Mouse (Mus musculus) layer of hippocampus, postnatal 10 days (tissue): ENCODE results near the gene Grk3. TPM values are rescaled to one million over a fixed set of nuclear protein-coding genes. Genes with fewer than 3 reads are reported as not detected.

Experiments
- DNase-seq, 2 experiments: peaks; one replicate each; pipeline ENCODE4 v3.0.0; 2021; ENCODE audit warnings: low spot score in 2 of 2
- total RNA-seq, 2 experiments: library from RNA; stranded (reverse); gene quantifications; 2 replicates each; pipeline ENCODE4 v1.2.3; 2021

The Grk3 gene
- total RNA-seq, 2 experiments from 2014 or later = 63.3 to 73.1 TPM

DNA sequence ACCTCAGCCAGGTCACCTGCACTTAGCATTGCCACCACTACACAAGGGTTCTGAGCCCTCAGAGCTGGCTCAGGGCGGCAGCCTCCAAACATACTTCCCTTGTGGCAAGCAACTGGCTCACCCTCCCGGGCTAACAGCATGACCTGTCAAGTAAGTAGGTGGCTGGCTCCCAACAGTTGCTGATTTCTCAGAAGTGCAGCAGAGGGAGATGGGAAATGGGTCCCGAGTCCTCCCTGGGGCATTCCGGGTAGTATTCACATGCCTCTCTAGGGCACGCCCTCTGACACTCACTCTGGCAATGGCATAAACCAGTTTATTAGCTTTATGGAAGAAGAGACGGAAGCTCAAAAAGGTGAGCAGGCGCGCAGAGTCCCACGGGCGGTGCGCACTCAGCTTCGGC lies 74.6 kb downstream of the Grk3 start:
- no peak for DNase-seq

DNA sequence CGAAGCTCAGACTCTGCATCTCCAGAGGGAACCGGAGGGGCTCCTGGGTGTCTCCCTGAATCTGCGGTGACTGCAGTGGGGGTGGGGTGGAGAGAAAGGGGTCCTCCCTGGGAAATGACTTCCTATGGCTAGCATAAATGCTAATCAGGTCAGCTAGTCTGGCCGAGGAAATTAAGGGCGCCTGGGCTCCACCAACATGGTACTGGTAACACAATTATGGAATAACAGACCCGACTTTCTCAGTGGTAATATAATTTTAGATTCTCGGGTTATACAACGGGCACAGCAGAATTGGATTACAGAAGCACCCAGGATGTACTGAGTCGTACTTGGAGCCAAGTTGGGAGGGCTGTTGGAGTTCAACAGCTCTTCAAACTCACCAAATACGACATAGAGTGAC lies 79.0 kb downstream of the Grk3 start:
- DNase-seq = no peak

DNA sequence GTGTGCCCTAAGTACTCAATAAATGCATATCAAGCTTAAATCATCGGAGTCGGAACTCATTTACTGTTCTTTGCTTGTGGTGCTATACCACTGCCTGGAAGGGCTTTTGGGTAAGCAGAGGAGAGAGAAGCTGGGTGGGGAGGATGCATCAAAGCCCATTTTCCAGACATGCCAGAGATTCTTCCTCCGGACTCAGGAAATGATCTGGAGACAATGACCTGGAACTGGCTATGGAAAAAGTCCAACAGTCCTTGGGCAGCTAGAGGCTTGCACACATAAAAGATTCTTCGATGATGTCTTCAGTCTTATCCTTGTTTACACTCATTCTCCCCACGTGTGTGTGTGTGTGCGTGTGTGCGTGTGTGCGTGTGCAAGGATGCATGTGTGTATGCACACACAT lies 80.2 kb downstream of the Grk3 start:
- DNase-seq = no peak

DNA sequence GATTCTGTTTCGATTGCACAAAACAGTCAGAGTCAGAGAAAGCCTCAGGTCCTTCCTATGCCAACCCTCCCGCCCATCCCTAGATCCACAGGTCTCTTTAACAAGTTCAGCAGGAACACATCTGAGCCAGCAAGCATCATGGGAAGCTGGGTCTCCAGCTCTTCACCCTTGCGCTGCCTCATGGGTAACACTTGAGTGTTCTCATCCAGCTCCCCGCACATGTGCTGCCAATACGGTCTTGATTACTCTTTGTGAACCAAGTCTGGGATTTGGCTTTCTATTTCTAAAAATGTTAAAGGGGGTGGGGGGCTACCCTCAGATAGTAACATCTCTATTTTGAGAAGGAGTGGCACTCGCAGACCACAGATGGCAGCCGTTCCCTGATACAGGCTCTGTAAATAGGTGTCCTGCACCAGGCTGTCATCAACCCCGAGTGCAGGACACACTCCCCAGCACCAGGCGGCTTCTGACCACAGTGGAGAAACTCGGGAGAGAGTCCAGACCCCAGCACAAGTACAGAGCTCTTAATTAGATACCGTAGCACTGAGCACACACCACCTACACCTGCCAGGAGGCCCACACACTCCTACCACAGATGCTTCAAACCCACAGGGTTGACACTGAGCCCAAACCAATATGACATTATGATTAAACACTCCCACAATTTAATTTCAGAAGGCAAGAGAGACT lies 82.6 kb downstream of the Grk3 start:
- peak; percentile 38 to 48 for DNase-seq

DNA sequence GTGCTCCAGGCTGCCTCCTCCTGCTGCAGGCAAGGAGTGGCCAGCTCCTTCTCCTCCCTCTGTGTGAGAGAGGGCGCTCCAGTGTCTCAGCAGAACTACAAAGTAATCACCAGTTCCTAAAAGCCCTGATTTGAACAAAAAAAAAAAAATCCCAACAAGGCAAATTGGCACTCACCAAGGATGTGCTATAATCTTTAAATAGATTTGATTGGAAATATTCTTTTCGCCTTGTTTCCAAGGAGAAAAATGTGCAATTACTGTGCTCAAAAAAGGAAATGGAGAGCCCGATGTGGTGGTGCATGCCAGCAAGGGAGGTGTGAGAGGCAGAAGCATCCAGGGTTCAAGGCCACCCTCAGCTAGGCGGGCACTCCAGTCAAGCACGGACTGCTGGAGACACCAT lies 83.7 kb downstream of the Grk3 start:
- DNase-seq = no peak

DNA sequence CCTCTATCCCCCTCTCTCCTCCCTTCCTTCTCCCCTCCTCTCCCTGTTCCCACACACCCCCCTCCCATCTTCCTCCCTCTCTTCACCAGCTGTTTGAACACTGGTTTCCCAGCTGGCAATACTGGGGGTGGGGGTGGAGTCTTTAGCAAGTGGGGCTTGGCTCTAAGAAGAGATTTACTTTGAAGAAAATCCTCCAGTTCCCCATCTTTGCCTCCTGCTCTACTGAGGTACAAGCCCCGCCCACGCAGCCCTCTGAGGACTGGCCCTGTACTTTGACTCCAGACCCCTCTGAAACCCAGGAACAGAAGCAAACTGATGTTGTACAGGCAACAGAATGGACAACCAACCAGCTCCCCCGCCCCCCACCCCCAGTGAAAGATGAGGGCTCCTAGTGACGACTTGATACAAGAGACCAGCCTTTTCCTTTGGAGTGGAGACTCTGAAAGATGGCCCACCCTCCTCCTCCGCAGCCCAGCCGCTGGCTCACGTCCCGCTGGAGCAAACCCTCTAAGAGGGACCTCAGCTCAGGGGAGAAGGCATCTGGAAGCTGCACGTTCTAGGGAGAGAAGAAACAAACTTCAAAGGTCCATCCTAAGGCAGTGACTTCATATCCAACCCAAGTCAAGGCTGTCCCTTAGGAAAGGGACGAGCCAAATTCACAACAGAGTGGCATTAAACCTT lies 87.2 kb downstream of the Grk3 start:
- no peak for DNase-seq

DNA sequence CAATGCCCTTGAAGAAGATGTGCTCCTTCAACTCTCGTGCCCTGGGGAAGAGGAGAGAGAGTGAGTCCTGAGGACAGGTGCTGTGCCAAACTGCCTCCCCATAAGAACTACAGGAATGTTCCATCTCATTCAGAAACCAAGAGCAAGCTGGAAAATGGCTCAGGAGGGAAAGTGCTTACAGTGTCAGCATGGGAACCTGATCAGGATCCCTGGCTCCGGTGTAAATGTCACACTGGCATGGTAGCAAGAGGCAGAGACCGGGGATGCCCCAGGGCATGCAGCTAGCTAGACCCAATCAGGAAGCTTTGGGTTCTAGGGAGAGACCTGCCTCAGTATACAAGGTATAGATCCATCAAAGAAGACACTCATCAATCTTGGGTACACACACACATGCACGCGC lies 90.2 kb downstream of the Grk3 start:
- DNase-seq = no peak

DNA sequence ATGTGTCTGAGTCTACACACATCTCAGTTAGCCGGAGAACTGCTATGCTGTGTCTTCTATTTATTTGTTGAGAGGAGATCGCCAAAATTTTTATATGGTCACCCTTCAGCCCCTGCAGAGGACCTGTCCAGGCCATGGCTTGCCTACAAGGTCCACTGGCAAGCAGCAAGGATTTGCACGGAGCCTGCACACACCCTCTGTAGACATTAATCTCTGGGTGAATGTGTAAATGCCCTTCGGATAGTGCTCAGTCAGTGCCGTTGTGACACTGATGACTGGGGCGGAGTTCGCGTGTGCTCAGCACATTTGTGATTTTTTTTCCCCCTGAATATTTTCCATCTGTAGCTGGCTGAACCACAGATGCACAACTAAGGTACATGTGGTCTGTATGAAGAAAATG lies 90.8 kb downstream of the Grk3 start:
- no peak for DNase-seq

DNA sequence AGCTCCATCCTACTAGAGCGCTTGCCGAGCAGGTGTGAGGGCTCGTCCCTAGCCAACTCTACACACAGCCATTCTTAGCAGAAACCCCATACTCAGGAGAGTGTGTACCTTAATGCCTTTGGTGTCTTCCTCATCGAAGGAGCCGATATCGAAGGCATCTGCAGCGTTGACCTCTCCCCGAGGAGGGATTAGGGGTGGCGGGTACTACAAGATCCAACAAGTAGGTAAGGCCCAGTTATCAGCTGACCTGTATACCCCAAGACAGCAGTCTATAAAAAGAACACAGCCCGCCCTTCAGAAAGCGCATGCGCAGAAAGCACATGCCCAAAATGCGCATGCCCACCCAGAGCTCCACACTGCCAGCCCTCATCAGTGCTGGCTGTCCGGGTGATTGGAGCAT lies 91.8 kb downstream of the Grk3 start:
- DNase-seq = no peak

DNA sequence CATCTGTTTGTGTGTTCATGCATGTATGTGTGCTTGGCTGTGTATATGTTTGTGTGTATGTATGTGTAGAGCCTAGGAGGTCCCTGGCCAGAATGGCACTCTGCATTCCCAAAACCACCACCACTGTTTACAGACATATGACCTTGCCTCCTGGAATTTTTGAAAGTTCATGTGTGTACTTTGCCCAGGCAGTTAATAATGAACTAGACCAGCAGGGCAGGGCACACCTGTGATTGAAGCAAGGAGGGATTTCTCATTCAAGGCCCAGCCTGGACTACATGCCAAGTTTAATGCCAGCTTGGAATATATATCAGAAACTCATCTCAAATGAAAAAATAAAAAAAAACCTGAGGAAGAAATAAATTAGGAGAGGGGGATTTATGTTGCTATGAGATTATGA lies 93.7 kb downstream of the Grk3 start:
- DNase-seq = no peak

DNA sequence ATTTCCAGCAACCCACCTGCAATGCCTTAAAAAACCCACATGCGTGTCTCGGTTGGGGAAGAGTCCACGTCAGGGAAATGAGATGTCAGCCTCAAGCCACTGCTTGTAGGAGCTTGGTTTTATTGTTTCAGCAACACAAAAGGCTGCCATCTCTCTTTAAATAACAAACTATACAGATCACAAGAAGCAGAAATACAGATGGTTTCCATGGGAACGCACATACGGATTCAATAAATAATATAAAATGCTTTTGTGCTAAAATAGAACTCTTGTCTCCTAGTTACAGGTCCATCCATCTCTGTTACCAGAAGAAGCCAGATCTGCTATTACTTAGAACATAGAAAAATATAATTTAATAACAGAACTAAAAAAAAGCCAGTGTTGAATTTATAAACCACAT lies 105.2 kb downstream of the Grk3 start:
- no peak for DNase-seq

DNA sequence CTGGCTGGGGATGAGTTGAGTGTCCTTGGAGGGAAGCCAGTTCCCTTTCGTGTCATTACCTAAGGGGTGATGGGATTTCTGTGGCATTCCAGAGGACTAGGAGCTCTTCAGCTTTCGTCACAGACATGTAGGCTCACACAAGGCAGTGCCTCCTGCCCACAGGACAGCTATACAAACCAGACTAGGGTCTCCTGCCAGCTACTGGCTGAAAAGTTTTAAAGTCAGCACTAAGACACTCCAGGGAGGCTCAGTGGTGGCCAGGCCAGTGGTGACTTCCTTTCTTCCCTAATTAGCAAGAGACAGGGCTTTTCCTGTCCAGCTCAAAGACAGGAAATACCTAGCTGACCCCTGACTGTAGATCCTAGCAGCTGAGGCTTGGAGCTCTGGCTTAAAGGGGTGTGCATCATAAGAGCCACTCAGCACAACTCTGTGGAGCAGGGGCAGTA lies 107.4 kb downstream of the Grk3 start:
- no peak for DNase-seq

DNA sequence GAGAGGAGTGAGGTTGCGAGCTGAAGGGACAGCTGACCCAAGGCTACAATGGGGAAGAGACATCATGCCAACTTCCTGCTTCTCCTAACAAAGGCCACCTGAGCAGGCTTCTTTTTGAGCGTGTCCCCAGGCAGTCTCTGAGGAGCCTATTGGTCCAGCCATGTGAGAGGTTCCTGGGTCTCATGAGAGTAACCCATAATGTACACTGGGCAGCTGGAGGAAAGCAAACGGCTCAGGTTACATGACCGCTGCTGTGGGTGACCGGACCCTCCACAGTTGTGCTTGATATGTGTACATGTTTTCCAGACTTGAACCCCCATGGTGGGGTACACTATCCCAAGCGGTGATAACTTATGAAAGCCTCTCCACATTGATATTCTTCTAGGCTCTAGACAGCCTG lies 108.1 kb downstream of the Grk3 start:
- DNase-seq = no peak

DNA sequence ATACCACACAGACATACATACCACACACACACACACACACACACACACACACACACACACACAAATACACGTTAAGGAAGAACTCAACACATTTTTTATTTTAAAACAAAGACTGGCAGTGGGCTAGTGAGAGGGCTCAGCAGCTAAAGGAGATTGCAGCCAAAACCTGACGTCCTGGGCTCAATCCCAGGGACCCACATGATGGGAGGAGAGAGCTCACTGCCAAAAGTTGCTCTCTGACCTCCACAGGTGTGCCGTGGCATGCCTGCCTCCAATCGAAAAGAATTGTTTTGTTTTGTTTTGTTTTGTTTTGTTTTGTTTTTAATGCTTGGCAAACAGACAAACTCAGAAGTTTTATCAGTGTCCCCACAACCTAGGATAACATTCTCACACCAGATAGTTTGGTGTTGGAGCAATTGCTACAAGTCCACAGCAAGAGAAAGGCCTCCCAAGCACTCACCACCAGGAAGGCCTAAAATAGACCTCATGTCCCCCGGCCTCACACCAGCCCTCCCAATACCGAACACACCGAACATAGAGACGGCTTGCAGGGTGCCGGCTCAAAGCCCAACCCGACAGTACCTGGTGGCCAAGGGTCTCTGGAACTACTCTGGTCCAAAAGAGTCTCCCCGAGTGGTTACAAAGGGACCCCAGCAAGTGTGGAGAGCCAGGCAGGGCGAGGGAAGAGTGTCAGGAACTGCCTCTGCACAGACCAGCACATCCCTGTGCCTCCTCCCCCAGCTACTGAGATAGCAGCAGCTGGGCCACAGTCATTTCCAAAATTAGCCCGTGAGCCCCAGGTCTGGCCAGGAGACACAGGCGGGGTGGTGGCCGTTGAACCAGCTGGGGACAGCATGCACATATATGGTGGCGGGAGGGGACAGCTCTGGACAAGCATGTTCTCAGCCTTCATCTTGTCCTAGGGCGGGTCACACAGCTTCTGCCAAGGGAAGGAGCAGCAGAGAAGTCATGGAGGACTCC lies 119.6 kb downstream of the Grk3 start, which contains the start of gene Myo18b:
Gene Myo18b (minus strand): TSS at position 689 of the 981 bp plus-strand sequence.
- no peak for DNase-seq

DNA sequence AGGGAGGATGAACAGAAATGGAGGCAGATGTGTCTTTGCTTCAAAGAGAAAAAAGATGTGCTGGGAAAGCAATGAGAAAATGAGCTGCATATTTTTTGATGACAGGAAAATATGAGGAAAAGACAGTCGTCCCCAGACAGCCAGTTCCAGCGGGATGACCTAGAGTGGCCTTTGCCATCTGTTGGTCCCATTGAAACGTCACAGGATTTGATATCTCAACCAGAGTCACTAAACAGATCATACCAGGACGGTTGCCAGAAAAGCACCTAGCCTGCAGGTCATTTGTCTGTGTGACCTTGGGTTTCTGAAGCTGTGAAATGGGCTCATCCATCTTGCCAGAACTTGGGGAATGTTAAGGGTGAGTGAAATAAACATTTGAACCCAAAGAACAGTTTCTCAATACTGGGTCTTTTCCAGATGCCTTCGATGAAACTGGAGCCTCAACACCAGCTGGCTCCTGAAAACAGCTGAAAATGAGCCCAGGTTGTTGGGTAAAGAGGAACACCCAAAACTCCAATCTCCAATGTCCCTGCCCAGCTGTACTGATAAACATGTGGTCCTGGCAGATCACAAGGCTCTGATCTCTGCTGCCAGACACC lies 122.0 kb downstream of the Grk3 start:
- no peak for DNase-seq

DNA sequence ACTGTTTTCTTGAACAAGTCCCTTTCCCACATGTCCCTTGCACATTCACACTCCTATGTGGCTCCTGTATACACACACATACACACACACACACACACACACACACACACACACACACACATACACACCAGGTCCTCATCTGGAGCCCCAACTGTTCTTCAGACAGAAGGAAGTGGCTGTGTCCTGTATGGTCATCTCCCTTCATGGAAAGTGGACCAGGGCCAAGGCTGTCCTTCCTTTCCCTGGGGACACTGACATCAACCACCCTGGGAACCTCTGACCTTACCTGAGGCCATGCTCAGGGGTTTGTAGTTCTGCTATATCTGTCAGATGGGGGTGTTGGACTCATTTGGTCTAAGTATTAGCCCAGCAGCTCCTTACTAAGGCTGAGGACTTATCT lies 123.2 kb downstream of the Grk3 start:
- no peak for DNase-seq

DNA sequence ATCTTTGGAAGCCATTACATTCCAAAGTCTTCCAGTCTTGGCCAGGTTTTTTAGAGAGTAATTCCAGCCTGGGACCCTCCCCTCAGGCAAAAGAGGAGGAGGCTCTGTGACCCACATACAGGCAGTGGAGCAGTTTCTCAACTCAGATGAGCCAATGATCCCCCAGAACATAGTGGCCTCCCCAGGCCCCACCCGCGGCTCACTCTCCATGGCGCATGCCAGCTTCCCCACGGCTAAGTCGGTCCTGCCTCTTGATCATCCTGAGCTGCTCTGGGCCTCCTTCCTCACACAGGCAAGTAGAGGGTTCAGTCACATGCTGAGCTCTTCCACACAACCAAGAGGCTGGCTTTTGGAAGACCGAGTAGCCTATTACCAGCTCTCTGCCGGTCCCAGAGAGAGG lies 126.9 kb downstream of the Grk3 start:
- DNase-seq = no peak

DNA sequence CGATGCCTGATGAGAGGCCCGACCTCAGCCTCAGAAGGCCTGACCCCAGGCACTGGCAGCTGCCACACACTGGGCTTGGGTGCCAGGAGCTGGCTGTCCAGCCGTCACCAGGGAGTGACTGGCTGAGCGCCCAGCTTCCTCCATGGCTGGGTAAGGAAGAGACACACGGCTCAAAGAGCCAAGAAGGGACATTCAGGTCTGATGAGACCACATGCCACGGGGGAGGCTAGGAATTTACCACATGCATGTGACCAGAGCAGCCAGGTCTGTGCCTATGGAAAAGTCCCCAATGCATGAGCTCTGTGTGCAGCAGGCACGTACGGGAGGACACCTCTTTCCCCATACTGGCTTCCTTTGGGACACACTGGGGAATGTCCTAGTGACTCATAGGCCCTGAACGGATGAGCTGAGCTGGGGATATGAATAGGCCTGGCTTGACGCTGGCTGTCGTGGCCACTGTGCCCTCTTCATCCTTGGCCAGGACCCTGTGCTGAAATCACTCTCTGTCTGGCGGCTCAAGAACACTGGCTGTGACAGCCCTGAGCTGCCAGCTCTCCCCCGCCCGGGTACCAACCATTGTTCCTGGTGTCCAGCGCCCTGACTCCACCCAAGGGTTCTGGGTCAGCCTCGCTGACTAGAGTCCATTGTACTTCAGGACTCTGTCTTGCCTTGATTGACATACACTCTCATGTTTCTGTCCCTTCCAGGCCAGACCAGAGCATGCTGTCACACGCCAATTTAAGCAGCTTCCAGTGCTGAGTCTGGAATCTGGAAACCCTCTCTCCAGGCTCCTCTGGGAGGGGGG lies 128.7 kb downstream of the Grk3 start:
- peak; percentile 53 to 64 for DNase-seq

DNA sequence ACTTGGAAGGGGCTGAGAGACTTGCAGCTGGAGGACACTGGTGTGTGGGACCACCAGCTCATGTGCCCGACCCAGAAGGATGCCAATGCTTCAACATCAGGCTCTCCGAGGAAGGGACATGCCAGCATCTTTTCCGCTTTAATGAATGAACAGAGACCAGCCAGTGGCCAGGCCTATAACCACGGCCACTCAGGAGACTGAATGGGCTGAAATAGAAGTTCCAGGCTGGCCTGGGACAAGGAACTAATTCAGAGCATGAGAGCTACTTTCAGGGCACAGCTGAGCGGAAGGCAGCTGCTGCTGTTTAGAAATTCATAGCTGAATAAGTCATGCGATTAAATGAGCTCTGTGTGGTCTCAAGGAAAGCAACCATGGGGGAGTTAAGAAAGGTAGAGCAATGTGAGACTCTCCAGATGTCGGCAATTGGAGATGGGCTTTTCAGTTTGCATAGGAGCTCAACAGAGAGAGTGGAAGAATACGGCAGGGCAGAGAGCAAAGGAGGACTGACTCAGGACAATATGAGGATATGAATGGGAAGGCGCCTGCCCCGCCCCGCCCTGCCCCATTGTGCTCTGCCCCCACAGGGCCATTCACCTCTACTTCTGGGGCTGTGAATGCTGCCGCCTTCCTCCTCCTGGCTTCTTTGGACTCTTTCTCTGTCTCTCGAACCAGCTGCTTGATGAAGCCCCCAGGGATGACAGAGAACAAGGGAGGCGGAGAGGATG lies 138.0 kb downstream of the Grk3 start:
- peak; percentile 36 to 60 for DNase-seq

DNA sequence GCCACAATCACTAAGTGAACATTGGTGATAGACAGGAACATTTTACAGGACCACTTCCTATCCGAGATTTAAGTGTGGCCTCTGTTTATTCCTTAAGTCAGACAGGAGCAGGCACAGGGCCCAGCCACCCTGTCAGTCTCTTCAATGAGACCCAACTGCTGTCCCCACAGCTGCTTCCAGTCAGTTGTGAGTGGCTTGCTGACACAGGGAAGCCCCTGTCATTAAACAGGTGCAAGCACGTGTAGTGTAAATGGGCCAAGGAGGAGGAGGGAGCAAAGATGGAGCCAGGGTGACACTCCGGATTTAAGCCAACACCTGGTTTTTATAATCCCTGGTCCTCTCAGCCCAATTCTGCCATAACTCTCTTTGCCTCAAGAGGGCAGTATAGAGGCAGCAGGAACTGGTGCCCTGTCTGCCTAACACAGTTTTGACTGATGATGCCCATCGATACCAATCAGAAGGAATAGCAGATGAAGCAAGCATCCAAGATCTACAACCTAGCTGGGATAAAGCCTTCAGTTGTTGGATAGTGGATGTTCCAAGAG lies 138.7 kb downstream of the Grk3 start:
- peak; percentile 66 to 69 for DNase-seq
